Mouse (Mus musculus): ENCODE data around the gene Snx1.

Snx1 gene

DNA sequence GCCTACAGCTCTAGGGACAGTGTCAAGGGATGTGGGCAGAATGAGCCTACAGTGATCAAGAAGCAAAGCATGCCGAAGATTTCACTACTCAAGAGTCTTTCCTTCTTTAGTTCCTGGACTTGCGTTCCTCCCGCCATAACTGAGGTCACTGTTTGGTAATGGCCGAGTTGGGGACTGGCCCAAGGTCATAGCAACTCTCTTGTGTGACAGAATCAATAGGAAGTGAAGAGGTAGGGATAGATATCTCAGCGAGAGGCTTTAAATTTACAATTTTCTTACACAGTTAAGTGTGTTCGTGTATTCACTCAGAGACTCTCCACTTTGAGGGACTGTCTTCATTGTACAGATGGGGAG lies 783 bp upstream of the Snx1 start:
- no peak for DNase-seq (ENCODE audit: low spot score)

DNA sequence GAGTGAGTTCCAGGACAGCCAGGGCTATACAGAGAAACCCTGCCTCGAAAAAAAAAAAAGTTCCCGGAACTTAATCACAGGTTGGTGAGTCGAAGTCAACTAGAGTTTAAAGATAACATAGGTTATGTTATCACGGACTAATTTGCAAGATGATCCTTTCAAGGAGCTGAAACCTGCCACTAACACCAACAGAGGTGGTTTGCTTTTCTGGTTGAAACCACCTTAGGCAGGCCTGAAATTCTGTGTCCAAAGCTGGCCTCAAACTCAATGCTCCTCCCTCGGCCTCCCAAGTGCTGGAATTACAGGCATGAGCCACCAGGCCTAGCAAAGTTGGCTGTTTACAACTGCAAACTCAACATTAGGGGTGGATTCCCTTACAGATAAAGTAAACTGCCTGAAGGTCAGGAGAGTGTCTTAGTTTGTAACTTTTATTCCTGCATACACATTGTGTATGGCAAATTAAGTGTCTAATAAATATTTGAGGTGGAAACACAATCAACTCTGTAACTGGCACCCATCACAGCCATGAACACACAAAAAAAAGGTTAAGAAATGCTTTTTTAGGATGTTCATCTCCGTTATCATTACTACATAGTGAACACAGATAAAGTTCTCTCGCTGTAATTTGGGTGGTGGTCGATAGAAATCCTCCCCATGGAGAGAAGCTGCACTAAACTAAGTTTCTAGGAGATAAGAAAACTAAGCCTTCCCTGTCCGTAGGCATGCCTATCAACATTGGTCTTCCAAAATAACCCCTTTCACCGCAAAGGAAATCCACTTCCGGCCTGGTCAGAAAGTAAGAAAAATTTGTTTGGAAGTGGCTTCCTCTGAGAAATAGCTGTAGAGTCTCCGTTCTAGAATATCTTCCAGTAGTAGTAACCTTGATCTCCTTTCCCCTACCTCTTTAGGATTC lies 588 bp downstream of the Snx1 start:
- no peak for DNase-seq (ENCODE audit: low spot score)

DNA sequence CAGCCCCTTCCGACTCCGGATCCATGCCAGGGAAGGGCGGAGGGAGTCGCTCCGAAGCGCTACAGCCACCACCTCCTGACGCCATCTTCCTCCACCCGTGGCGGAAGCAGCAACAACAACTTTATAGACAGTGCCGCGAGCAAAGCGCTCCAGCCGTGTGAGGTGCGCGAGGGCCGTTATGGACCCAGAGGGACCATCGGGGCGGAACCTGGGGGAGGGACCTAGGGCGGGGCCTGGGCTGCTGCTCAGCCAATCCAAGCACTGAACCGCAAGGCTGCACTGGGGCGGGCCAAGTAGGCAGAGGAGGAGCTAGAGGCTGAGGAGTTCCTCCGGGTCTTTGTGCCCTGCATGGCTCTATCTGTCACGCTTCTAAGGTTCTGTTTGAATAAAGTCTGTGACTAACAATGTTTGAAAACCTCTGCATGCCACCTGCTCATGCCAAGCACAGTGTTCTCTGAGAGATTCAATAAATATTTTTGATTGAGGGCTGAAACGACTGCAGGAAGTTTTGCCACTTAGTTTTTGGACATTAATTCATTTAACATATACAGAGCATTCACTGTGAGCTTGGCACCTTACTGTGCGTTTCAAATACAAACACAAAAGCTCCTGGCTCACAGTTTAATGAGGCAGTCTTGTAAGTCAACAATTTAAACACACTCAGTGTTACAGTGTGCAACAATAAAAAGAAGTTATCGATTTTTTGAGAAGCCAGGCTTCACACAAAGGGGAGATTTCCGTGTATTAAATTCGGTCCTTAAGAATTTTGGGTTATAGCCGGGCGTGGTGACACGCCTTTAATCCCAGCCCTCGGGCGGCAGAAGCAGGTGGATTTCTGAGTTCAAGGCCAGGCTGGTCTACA lies 1.5 kb downstream of the Snx1 start:
- DNase-seq (ENCODE audit: low spot score), result peak; percentile 77

DNA sequence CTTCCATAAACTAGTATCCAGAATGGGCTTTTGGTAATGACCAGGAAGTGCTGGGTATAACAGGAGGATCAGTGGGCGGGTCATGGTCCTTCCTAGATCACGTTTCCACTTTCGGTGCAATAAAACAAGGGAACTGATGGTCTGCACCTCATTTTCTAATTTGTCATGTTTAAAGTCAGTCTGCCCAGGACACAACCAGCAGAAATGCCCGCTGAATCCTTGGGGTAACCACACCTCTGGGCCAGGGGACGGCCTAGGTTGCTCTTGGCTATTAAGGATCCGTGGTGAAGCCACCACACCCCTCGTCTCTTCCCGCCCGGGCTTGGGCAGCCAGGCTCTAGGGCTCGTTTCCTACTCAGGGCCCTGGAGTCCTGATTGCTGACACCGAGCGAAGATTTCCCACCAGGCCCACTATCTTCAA lies 2.3 kb downstream of the Snx1 start:
- DNase-seq (ENCODE audit: low spot score), result peak; percentile 7

DNA sequence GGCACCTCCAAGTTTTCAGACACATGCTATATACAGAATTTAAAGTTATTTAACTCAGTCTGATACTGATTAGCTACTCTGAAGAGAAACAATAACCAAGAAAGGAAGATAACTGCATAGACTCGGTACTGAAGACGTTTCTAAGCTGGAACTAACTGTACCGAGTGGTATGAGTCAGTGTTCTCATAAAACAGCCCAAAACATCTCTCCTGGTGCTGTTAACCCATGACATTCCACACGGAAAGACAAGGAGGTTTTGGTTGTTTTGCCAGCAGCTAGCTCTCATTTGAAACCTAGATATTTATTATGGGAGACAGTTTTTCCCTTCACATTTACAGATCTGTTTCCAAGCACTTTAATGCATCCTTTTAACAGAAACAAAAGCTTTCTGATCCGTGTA lies 2.7 kb downstream of the Snx1 start:
- no peak for DNase-seq (ENCODE audit: low spot score)

DNA sequence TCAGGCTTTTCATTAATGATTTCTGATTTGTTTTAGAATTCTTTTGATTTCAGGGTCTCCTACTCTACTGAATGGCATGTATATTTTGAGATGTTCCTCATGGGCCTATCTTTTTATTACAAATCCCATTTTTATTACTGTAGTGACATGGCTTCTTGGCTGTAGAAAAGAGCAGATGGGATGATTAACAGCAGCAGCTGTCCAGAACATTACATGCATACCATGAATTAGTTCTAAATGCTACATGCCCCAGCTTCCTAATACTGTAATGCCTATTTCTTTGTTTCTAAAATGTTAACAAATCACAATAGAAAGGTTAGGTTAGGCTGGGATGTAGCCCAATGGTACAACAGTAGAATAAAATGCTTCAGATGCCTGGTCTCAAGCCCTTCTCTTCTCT lies 5.0 kb downstream of the Snx1 start:
- DNase-seq (ENCODE audit: low spot score), result no peak

DNA sequence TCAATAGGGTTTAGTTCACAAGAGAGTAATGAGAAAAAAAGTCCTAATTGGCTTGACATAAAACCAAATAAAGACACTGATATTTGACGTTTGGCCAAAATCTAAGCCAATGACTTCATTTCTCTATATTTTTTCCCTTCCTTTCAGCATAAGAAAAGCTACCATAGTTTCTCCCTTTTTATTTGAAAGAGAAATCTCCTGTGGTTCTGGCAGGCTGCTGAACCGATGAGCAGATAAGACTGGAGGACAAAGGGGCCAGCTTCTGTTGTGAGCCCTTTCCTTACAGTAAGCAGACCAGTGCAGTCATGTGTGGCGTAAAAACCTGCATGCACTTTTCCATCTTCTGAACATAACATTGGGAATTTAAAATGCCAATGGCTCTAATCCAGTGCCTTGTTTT lies 5.4 kb downstream of the Snx1 start:
- DNase-seq (ENCODE audit: low spot score), result no peak

DNA sequence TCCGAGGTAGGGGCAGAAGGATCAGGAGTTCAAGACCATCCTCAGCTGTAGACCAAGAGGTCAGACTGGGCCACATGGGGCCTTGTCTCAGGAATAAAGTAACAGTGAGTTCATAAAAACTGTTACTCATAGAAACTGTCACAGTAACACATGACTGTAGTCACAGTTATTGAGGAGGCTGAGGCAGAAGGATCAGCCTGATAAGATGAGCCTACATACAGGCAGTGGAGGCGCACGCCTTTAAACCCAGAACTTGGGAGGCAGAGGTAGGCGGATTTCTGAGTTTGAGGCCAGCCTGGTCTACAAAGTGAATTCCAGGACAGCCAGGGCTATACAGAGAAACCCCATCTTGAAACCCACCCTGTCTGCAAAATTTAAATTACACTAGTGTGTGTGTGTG lies 6.3 kb downstream of the Snx1 start:
- no peak for DNase-seq (ENCODE audit: low spot score)

DNA sequence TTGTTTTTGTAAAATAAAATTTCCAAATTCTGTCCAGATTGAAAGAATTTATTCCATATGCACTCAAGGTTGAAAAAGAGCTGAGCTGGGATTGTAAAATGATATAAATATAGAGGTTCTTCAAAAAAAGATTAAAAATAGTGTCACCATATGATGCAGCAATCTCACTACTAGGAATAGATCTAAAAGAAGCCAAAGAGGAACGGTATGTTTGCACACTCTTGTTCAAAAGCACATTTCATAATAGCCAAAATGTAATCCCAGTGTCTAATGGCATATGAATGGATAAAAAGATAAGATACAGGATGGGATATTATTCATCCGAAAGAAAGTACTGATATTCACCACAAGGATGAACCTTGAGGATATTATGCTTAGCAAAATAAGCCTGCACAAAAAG lies 6.9 kb downstream of the Snx1 start:
- DNase-seq (ENCODE audit: low spot score), result no peak

DNA sequence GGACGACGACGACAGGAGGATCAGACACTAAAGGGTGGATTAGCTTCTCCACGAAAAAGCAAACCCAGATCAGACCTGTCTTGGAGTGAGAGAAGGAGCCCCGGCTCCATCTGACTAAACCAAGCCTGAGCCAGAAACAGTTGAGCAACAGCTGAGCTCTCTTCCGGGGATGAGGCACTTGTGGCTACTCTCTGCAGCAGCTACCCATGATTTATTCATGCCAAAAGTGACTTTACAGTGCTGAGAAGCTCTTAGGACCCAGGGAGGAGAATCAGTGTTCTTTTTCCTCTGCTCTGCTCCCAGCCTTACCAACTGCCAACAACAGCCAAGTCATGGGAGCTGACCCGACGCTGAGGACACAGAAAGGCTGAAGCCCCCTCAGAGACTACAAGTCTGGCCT lies 9.5 kb downstream of the Snx1 start:
- DNase-seq (ENCODE audit: low spot score), result no peak

DNA sequence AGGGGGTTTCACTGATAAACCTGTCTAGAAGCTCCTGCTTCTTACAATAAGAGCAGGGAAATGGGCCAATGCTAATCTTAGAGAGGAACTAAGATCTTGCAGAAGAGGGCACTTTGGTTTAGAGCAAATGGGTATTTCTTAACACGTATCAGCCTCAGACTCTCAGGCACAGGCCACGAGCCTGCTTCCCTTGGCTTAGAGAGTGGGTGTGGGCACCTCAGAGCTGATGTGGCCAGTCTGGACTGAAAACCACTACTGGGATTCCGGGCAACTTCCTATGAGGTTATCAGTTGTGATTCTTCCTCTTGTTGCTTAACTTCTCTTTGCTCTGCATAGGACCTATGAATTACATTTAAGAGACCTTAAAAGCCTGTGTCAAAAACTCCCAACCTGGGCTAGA lies 12.0 kb downstream of the Snx1 start:
- no peak for DNase-seq (ENCODE audit: low spot score)

DNA sequence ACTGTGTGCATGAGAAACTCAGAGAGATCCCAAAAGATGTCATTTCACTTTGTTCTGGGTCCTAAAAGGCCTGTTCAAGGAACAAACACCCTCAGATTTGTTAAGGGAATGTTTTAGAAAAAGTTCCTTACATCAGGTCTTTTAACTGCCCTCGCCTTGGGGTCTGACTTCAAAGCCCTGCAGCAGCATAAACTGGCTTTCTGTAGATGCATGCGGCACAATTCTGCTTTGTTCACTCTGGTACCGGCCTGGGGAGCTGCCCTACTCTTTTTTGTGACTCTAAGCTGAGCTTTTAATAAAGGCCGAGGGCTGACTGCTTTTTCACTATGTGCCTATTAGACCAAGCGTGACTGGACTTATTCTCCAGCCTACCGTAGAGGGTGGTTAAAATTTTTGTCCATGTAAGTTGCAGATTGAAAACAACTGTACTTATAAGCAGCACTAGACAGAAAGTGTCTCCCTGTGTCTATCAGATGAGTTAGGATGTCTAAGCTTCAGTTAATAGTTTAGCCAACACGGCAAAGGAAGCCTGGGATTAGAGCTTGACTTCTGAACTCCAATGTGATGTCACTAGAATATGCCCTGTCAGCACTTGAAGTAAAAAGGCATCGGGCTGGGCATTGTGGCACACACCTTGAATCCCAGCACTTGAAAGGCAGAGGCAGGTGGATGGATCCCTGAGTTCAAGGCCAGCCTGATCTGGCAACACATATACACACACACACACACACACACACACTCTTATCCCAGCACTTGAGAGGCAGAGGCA lies 15.6 kb downstream of the Snx1 start:
- DNase-seq (ENCODE audit: low spot score), result no peak

DNA sequence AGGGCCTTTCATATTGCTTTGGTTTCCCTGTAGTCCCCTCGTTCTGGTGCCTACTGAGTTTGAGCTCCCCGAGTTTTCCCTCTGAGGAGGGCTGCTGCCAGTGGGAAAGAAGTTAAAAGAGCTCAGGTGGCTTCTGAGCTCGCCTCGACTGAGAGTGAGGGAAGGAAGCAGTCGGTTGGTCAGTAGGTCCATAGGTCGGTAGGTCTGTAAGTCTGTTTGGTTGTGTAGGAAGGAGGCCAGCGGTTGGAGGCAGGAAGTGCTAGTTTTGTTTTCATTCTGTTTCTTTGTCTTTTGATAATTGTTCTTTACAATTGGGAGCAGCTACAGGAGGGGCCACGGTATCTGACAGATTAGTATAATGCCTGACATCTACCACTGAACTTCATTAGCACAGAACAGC lies 16.3 kb downstream of the Snx1 start:
- no peak for DNase-seq (ENCODE audit: low spot score)

DNA sequence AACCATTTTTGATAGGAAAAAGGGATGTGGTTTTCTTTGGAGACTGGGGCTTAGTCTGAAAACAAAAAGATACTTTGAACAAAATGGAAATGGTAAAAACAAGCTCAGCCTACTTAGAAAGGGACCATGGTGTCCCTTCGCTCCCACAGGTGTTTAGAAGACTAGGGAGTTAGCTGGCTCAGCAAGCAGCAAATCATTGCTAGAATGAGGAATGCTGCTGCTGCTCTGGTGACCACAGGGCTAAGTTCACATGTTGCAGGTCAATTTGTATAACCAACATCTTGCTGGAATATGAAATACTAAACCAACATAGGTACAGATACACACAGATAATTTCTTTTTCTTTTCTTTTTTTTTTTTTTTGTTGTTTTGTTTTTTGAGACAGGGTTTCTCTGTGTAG lies 16.8 kb downstream of the Snx1 start:
- no peak for DNase-seq (ENCODE audit: low spot score)

DNA sequence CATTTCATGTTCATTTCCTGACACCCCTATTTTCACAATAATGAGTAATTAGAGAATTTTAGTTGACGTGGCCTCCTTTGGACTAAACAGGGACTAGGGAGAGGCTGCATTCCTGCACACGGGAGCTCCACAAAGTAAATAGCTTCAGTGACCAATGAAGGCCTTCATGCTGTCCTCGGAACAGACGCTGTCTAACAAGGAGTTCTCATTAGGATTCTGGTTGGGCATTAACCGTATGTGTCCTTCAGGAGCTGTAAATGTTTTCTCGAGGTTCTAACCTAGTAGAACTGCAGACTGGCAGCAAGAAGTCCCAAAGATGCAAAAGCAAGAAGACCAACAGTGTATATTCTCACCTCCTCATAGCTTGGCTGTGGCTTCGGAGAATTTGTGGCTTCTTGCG lies 21.2 kb downstream of the Snx1 start:
- no peak for DNase-seq (ENCODE audit: low spot score)

DNA sequence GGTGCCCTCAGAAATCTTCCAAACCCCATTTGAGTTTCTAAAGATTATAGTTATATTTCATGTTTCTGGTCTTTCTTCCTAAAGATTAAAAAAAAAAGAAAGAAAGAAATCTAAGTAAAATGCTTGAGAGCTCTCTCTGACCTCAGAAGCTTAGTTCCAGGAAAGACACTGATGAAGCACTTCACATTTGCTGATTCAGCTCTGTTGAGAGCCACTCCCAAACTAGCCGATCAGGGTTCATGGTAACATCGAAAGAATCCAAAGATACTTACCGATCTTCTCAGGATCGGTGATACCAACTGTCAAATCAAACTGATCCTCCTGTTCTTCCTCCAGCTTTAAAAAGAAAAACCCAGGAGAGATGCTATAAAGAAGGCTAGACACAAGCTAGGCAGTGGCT lies 21.8 kb downstream of the Snx1 start:
- DNase-seq (ENCODE audit: low spot score), result no peak

DNA sequence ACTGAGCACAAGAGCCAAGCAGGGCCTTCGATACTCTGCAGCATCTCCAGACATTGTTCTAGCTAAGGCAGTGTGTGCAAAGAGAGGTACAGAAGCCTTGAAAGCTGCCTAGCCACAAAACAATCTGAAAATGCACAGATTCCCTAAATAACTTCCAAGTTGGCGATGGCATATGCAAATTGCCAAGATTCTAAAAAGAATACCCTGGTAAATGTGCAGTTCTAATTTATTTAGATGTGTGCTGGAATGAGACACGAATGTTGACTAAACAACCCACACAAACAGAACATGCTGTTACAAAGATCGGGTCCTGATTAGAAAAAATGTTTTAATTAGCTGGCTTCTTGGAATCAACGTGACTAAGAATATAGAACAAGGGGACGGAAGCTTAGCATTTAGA lies 23.7 kb downstream of the Snx1 start:
- DNase-seq (ENCODE audit: low spot score), result no peak

DNA sequence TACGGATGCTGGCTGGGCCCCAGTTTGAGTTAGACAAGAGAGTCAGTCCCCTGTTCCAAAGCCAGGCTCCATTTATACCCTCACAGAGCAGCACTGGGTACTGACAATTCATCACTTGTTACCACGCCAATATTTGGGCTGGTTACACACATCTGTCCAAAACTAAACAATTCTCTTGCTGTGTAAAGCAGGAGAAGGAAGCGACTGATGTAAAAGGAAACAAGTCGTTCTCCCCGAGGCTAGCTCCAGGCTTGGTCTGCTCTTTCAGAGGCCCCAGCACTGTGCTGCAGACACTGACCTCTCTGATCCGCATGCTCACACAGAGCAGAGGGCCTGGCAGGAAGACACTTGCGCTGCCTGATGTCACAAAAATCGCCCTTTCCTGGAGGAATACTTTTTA lies 24.8 kb downstream of the Snx1 start:
- no peak for DNase-seq (ENCODE audit: low spot score)

DNA sequence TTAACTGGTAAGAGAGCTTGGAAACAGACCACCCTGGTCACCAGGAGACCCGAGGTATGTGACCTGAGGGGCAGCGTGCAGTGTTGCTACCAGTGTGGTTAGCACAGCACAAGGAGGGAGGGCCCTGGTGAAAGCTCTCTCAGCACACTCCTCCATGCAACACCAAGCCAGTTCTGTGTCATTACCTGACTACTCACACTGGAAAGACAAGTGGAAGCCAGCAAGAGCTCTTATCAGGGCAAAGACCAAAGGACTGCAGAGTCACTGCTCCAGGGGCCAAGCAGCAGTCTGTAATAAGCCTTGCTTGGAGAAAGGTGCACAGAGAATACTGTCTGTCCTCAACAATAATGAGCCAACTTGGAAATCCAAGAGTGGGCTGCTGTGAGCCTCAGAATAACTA lies 33.7 kb downstream of the Snx1 start:
- no peak for DNase-seq (ENCODE audit: low spot score)

DNA sequence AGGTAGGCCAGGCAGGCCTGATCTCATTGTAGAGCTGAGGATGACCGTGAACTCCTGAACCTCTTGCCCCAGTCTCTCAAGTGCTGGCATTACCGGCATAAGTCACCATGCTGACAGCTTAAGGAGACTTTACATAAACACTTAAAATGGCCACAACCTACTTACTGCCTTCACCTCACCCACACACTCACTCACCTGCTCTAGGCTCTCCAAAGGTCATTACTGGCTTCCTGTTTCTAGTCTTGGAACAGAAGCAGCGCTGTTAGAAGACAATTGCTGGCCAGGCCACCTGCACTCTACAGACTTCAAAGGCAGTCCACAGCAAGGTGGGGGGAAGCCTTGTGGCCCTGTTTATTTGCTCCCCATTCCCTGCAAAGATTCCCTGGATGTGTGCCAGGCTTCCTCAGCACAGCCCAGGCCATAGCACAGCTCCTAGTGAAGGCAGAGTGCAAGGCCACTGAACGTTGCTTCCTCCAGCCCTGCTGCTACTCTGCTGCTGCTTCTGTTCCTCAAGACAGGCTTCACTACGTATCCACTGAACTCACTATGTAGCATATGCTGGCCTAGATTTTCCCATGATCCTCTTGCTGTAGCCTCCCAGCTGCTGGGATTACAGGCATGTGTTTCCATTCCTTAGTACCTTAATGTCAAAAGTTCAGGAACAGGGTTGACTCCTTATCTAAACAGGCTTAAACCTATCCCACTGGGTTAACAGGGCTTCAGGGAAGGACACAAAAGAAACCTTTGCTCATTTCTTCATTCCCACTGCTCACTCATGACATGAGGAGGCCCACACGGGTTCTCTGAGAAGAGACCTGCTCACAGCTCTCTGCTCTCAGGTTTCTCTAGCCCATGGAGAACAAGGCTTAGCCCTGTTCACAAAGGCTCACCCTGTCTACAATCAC lies 34.8 kb downstream of the Snx1 start:
- no peak for DNase-seq (ENCODE audit: low spot score)

DNA sequence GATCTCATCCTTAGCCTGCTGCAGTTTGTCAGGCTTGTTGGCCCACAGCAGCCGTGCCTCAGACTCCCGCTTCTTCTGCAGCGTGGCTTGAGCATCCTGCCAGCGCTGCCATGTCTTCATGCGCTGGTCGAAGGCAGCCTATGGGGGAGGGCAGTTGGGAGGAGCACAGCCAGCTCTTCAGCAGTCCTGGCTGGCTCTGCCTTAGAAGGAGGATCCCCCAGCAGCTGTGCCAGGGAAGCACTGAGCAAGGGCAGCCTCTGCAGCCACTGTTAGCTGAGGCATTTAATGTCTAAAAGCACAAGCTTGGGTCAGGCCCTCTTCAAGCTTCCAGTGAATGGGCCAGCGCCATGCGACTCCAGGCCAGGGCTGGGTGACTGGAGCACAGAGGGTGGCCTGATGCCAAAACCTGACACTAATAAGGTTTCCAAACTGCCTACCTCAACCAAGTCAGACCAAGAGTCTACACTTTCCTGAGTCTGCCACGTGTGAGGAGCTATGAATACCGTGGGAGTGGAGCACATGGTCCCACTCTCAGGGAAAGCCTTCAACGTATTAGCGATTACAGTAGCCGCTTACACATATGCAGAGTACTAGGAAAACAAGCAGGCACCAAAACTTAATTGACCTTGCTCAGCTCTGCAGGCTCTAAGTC lies 35.7 kb downstream of the Snx1 start:
- no peak for DNase-seq (ENCODE audit: low spot score)

All from ovary, postnatal 10 days (tissue).